Mouse (Mus musculus) midbrain, postnatal 0 days (tissue): ENCODE measurements at regions not wholly inside any gene's neighbourhood (a gene's known extent, or its start where the extent isn't known, plus 50 kb on each side); places are given as distances from the start of the nearest gene placed in this dataset.

ENCODE experiments used
- ATAC-seq: fragments of 200-750 bp; cut with Nextera tagmentation; 2 replicates; pipeline ENCODE4 v1.8.0; 2017; ENCODE audit warnings: moderate number of reproducible peaks, mild to moderate bottlenecking, moderate TSS enrichment, moderate library complexity; ENCODE audit not compliant: low FRiP score
- DNase-seq: peaks from one replicate; pipeline ENCODE4 v3.0.0-alpha.2; 2015; ENCODE audit warnings: low spot score
- H3K27ac ChIP-seq: fragments of 300-500 bp; sonication (generic); 2 replicates; pipeline ENCODE4 v1.5.1; 2014; ENCODE audit warnings: low read depth, mild to moderate bottlenecking, low read length, mixed read lengths
- H3K27me3 ChIP-seq: fragments of 300-500 bp; sonication (generic); 2 replicates; pipeline ENCODE4 v1.6.1; 2014; ENCODE audit warnings: low read length, control low read depth, mixed read lengths; ENCODE audit not compliant: insufficient read depth
- H3K36me3 ChIP-seq: fragments of 300-500 bp; sonication (generic); 2 replicates; pipeline ENCODE4 v1.6.1; 2014; ENCODE audit warnings: low read length, control low read depth, mixed read lengths; ENCODE audit not compliant: insufficient read depth
- H3K4me1 ChIP-seq: fragments of 300-500 bp; sonication (generic); 2 replicates; pipeline ENCODE4 v1.6.1; 2014; ENCODE audit warnings: mild to moderate bottlenecking, control low read depth, antibody characterized with exemption, low read length, mixed read lengths; ENCODE audit not compliant: insufficient read depth
- H3K4me2 ChIP-seq: fragments of 300-500 bp; sonication (generic); 2 replicates; pipeline ENCODE4 v1.6.1; 2014; ENCODE audit warnings: low read depth, mild to moderate bottlenecking, low read length, mixed read lengths; ENCODE audit not compliant: poor library complexity, severe bottlenecking
- H3K4me3 ChIP-seq: fragments of 300-500 bp; sonication (generic); 2 replicates; pipeline ENCODE4 v1.5.1; 2014; ENCODE audit warnings: low read depth, mild to moderate bottlenecking, low read length, moderate library complexity
- H3K9ac ChIP-seq: fragments of 300-500 bp; sonication (generic); replicated peaks from 2 replicates; pipeline ENCODE4 v1.6.1; 2014; ENCODE audit warnings: mild to moderate bottlenecking, low read length, moderate library complexity, mixed read lengths; ENCODE audit not compliant: poor library complexity, severe bottlenecking
- H3K9me3 ChIP-seq: fragments of 300-500 bp; sonication (generic); 2 replicates; pipeline ENCODE4 v1.6.1; 2016; ENCODE audit warnings: low read length, control low read depth
- CTCF ChIP-seq: IDR thresholded peaks from 2 replicates; pipeline ENCODE4 v1.5.1; 2016; ENCODE audit warnings: antibody characterized with exemption, mild to moderate bottlenecking
- WGBS: fragments of 180-500 bp; shearing (Covaris S2); extraction: QIAGEN DNeasy Blood & Tissue Kit; methylation state at CpG from one replicate; pipeline ENCODE4 v1.1.7; 2014; 5-methylcytosine and 5-hydroxymethylcytosine counted together

DNA sequence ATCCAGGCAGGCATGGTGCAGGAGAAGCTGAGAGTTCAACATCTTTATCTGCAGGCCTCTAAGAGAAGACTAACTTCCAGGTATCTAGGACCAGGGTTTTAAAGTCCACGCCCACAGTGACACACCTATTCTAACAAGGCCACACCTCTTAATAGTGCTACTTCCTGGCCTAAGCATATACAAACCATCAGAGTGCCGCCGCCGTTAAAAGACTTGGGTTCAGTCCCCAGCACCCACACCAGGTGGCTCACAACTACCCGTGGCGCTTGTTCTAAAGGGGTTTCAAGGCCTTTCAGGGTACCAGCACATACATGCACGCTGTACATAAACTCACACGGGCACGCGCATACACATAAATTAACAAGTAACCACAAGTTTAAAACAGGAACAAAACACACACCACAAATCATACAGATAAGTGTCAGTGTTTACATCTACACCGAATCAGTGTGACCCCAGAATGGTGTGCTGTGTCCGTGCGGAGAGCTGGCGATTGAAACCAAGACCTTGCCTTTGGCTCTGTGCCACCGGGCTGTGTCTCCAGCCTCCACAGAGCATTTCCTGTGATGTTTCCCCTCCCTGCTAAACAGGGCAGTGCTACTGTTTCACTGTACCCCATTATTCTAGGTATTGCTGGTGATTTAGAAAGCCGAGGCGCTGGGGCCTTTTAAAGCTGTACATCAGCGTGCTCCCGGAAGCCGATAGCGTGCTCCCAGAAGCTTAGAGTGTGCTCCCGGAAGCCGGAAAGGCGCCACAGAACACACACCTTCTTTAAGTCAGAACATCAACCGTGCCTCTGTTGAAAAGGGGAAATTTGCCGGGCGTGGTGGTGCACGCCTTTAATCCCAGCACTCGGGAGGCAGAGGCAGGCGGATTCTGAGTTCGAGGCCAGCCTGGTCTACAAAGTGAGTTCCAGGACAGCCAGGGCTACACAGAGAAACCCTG, 80.0 kb upstream of the Rap1b start:
- ATAC-seq (no peak), DNase-seq (no peak)
- H3K36me3 ChIP-seq: no peaks in the 10 kb centered on the region
- no peaks in the 10 kb centered on the region for H3K9me3 ChIP-seq
- H3K9ac ChIP-seq: no peak overlapping the region
- no peaks in the 10 kb centered on the region for H3K4me1 ChIP-seq
- TF ChIP-seq CTCF: no peak
- no peak overlapping the region for H3K27ac ChIP-seq
- H3K4me2 ChIP-seq: no peak overlapping the region
- H3K27me3 ChIP-seq: no peaks in the 10 kb centered on the region
- no peak overlapping the region for H3K4me3 ChIP-seq
- 95% methylated on average over 31 of the region's 31 CpGs for WGBS

GRCm38 (mm10) chr10:117928998-117929397, 83.2 kb upstream of the Rap1b start:
- Histone ChIP-seq H3K36me3 (no peaks in the 10 kb centered on the region), H3K27ac (no peak overlapping the region), H3K4me1 (no peaks in the 10 kb centered on the region), H3K9ac (no peak overlapping the region), H3K27me3 (no peaks in the 10 kb centered on the region), H3K4me2 (no peak overlapping the region), H3K4me3 (no peak overlapping the region), H3K9me3 (no peaks in the 10 kb centered on the region)
- 60% methylated on average over 4 of the region's 5 CpGs for WGBS
- no peak for TF ChIP-seq CTCF
- ATAC-seq (no peak), DNase-seq (no peak)

DNA sequence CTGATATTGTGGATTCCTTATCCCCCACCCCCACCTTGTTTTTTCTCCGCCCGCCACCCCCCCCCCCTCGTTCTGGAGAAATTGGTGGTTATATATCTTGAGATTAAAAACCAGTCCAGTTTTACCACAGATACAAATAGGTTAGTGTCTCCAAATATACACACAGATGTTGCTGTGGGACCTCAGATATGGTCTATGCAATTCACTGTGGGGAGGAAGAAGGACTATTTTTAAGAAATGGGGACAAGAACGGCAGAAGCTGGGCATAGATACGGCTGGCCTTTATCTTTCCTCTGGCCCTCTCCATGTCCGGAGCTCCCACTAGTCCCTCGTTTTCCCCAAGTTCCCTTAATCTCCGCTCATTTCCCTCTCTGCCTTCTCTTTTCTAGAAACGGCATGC, 89.0 kb upstream of the Rap1b start:
- Histone ChIP-seq H3K27ac (no peak overlapping the region), H3K4me2 (no peak overlapping the region), H3K9ac (no peak overlapping the region), H3K9me3 (no peaks in the 10 kb centered on the region), H3K4me3 (no peak overlapping the region), H3K4me1 (no peaks in the 10 kb centered on the region), H3K36me3 (no peaks in the 10 kb centered on the region), H3K27me3 (no peaks in the 10 kb centered on the region)
- ATAC-seq: no peak
- no peak for DNase-seq
- TF ChIP-seq CTCF: no peak
- WGBS: 70% methylated on average over 9 of the region's 9 CpGs

GRCm38 (mm10) chr10:117938717-117939116, 92.9 kb upstream of the Rap1b start:
- Histone ChIP-seq H3K9me3 (no peaks in the 10 kb centered on the region), H3K27ac (no peak overlapping the region), H3K36me3 (no peaks in the 10 kb centered on the region), H3K9ac (no peak overlapping the region), H3K27me3 (no peaks in the 10 kb centered on the region), H3K4me3 (no peak overlapping the region), H3K4me1 (no peaks in the 10 kb centered on the region), H3K4me2 (no peak overlapping the region)
- no peak for TF ChIP-seq CTCF
- no peak for ATAC-seq
- WGBS: 54% methylated on average over 8 of the region's 8 CpGs
- DNase-seq: no peak

DNA sequence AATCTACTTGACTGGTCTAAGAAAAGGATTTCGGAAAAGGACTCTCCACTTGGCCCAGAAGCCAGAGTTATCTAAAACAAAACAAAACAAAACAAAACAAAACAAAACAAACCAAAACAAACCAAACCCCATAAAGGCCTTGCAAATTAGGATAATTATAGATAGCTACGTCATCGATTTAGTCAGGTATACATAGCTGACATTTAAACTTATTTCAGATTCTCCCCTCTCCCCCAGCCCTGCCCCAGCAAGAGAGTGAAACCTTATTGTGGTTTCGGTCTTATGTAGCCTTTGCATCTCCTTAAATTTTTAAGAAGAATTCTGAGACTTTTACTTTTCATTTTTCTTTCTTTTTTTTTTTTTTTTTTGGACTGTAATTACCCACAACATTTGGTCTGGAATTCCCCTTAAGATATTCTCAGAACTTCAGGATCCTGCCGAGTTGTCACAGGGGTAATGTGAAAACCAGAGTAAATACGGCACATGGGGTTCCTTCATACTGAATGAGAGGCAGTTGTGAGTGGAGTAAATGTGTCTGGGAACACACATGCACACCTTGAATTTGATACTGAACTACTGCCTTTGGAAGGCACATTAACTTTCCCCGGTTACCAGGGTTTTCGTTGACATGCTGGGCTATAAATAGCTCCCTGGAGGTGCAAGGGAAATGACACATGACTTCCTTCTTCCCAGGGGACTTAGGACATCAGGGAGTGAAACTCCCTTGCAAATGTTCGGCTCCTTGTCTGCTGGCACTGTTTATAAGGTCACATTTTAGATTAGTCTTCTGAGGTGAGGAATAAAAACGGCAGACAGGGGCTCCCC, 94.8 kb upstream of the Rap1b start:
- 63% methylated on average over 10 of the region's 10 CpGs for WGBS

More for the DNA sequence above, 94.8 kb upstream of the Rap1b start:
- Histone ChIP-seq H3K36me3 (no peaks in the 10 kb centered on the region), H3K4me2 (0 out of 2 replicates have a peak overlapping the region, but pooled peaks have one; percentile 1), H3K27ac (0 out of 2 replicates have a peak overlapping the region, but pooled peaks have one; percentile 18), H3K9me3 (no peaks in the 10 kb centered on the region), H3K9ac (0 out of 2 replicates have a peak overlapping the region, but pooled peaks have one; percentile 4), H3K27me3 (no peaks in the 10 kb centered on the region), H3K4me3 (no peak overlapping the region), H3K4me1 (no peaks in the 10 kb centered on the region)
- DNase-seq (no peak), ATAC-seq (no peak)
- TF ChIP-seq CTCF: no peak
